Mouse (Mus musculus): Measurements from ENCODE around the gene Arl14. TPM values are rescaled to one million over a fixed set of nuclear protein-coding genes. Genes with fewer than 3 reads are reported as not detected.
"Not testable (repeated sequence)": the region's sequence is repeated elsewhere in the genome, so short reads cannot be mapped to it uniquely, and the experiment has no call there.

The Arl14 gene
- polyA plus RNA-seq, 1 experiment from 2014 or later: not detected

DNA sequence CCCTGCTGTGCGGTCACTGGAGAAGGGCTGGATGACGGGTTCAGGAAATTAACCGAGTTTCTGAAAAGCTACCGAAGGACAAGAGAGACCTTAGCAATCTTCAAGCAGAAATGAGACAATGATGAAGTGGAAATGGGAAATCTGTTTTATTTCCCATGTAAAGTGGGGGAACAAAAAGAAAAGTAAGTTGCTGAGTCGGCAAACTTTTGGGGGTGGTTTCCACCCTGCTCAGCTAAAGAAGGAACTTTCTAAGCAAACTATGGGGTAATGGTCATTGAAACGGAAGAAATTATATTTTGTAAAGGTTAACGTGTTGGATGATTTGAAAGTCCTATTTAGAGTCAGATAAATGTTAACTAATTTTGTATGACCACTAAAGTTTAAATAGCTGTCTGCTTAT, 768 bp downstream of the Arl14 start:
- Histone ChIP-seq H3K4me1 (no peaks in the 10 kb centered on the region), H3K9me3 (replicated peaks) (no peaks in the 10 kb centered on the region), H3K4me3 (no peak overlapping the region), H3K27ac (no peak overlapping the region), H3K4me2 (replicated peaks) (no peak overlapping the region), H3K9ac (no peak overlapping the region), H3K27me3 (no peaks in the 10 kb centered on the region), H3K36me3 (no peaks in the 10 kb centered on the region)
- ATAC-seq (ENCODE audit: low FRiP score): no peak
- WGBS: 76% methylated on average over 7 of the region's 7 CpGs

DNA sequence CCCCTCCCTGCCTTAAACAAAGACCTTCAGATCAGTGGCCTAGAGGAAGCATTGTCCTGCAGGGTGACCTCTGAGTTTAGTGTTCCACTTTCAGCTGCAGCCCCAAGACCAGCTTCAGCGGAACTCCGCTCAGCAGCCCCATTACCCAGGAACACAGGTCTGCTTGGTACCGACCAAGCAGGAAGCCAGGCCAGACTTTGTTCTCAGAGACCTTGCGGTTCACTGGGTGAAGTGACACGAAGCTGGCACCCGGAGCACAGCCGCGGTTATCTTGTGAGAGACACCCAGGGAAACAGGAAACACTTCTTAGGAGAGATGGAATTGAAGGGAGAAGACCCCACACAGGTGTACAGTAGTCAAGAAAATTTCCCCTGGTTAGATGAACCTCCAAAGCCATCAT, 1.4 kb downstream of the Arl14 start:
- Histone ChIP-seq H3K4me1 (no peaks in the 10 kb centered on the region), H3K27me3 (no peaks in the 10 kb centered on the region), H3K9ac (no peak overlapping the region), H3K4me3 (no peak overlapping the region), H3K36me3 (no peaks in the 10 kb centered on the region), H3K4me2 (replicated peaks) (no peak overlapping the region), H3K27ac (no peak overlapping the region), H3K9me3 (replicated peaks) (no peaks in the 10 kb centered on the region)
- 74% methylated on average over 8 of the region's 8 CpGs for WGBS
- no peak for ATAC-seq (ENCODE audit: low FRiP score)

DNA sequence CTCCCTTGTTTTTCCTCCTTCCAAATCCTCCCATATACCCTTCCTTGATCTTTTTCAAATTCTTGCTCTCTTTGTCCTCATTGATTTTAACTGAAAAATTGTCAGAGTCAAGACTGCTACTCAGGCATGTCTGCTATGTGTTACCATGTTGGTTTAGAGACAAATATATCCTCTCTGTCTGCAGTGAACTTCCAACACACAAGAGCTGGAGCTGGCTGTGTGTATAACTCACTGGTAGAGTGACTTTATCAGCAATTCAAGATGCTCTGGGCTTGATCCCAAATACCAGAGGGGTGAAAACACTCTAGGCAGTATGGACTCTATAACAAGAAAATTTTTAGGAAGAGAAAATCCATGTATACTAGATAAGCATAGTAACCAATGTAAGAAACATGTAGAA, 2.8 kb downstream of the Arl14 start:
- H3K4me3 ChIP-seq: no peak overlapping the region
- H3K9me3 ChIP-seq (replicated peaks): no peaks in the 10 kb centered on the region
- no peak overlapping the region for H3K9ac ChIP-seq
- no peaks in the 10 kb centered on the region for H3K27me3 ChIP-seq
- H3K27ac ChIP-seq: no peak overlapping the region
- ATAC-seq (ENCODE audit: low FRiP score): no peak
- no peak overlapping the region for H3K4me2 ChIP-seq (replicated peaks)
- H3K4me1 ChIP-seq: no peaks in the 10 kb centered on the region
- H3K36me3 ChIP-seq: no peaks in the 10 kb centered on the region

DNA sequence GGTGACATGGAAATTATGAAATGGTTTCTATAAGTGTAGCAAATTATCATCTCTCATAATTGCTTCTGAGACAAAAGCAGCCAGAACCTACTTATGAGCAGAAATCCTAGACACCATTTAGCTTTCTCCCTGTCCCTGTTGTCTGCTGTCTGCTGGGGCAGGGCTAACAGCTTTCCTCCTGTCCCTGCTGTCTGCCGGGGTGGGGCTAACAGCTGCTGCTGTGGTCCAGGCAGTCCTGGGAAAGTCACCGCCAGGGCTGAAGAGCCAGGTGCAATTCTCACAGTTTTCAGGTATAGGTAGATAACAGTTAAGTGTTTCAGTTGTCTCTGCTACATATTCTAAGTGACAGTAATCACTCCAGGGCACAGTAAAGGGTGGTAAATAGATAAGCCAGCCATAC, 4.3 kb downstream of the Arl14 start:
- WGBS: 75% methylated on average over 2 of the region's 2 CpGs
- Histone ChIP-seq H3K4me3 (no peak overlapping the region), H3K9me3 (replicated peaks) (no peaks in the 10 kb centered on the region), H3K9ac (no peak overlapping the region), H3K27me3 (no peaks in the 10 kb centered on the region), H3K4me1 (no peaks in the 10 kb centered on the region), H3K36me3 (no peaks in the 10 kb centered on the region), H3K4me2 (replicated peaks) (no peak overlapping the region), H3K27ac (no peak overlapping the region)
- no peak for ATAC-seq (ENCODE audit: low FRiP score)

DNA sequence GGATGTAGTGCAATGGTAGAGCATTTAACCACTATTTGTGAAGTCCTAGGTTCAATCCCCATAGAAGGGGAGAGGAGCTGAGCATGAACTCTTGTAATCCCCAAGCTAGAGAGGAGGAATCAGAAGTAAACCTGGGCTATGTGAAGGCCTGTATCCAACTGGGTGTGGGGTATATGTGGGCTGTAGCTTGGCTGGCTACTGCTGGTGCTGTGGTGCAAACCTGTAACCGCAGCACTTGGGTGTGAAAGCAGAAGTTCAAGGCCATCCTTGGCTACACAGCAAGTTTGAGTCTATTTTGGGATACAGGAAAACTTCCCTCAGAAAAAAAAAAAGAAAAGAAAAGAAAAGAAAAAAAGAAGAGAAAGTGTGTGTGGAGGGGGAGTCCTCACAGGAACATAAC, 5.8 kb downstream of the Arl14 start:
- H3K4me2 ChIP-seq (replicated peaks): no peak overlapping the region
- H3K4me3 ChIP-seq: no peak overlapping the region
- no peaks in the 10 kb centered on the region for H3K36me3 ChIP-seq
- H3K27ac ChIP-seq: no peak overlapping the region
- no peak overlapping the region for H3K9ac ChIP-seq
- H3K9me3 ChIP-seq (replicated peaks): no peaks in the 10 kb centered on the region
- H3K4me1 ChIP-seq: no peaks in the 10 kb centered on the region
- no peaks in the 10 kb centered on the region for H3K27me3 ChIP-seq
- no peak for ATAC-seq (ENCODE audit: low FRiP score)
- WGBS: 96% methylated on average over 1 of the region's 1 CpGs

DNA sequence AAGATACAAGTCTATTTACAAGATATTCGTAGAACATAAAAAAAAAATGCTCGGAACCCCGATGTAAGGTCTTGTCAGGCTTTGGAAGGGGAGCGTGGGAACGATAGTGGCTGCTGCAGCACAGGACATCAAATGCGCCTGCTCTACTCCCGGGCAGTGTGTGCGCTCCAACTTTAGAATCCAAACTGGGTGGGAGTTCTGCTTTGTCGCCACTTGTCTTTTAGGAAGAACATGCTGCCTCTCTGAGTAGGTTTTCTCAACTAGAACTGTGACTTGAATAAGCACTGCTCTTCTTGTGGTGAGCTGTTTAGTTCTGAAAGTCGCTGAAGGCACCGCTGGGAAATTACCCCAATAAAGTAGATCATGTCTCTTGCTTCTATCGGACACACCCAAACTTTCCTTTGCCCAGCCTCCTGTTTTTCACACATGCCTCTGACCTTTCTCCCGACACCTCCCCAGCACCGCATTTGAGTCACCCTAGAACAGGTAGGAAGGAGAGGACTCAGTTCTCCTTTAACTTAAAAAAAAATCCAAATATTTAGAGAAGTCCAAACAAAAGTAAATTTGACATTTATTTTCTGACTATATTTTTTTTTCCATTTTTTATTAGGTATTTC, 9.4 kb downstream of the Arl14 start:
- H3K27ac ChIP-seq: no peak overlapping the region
- H3K27me3 ChIP-seq: no peaks in the 10 kb centered on the region
- H3K4me1 ChIP-seq: no peaks in the 10 kb centered on the region
- no peaks in the 10 kb centered on the region for H3K9me3 ChIP-seq (replicated peaks)
- no peak overlapping the region for H3K9ac ChIP-seq
- H3K4me2 ChIP-seq (replicated peaks): no peak overlapping the region
- ATAC-seq (ENCODE audit: low FRiP score): no peak
- no peak overlapping the region for H3K4me3 ChIP-seq
- H3K36me3 ChIP-seq: no peaks in the 10 kb centered on the region
- 94% methylated on average over 14 of the region's 14 CpGs for WGBS

DNA sequence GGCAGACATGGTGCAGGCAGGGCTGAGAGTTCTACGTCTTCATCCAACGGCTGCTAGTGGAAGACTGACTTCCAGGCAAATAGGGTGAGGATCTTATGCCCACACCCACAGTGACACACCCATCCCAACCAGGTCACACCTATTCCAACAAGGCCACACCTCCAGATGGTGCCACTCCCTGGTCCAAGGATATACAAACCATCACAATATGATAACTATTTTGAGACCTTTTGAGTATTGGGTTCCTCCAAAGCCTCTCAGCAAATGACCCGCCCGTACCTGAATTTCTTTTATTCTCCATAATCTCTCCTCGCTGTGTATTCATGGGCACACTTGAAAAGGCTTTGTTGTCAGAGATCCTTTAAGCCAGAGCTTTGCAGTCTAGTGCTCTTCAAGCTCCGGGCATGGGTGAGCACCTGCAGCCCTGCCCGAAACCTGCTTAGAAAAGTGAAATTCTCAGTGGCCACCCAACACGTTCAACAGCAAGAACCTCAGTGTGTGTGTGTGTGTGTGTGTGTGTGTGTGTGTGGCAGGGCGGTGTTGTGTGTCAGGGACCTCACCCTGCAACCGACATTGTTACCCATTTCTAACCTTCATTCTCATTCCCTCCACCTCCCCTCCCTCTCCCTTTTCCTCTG, 11.5 kb downstream of the Arl14 start:
- H3K9me3 ChIP-seq (replicated peaks); H3K4me2 ChIP-seq (replicated peaks); ATAC-seq (ENCODE audit: low FRiP score); H3K9ac ChIP-seq; H3K27me3 ChIP-seq; H3K4me3 ChIP-seq; H3K4me1 ChIP-seq; H3K36me3 ChIP-seq; H3K27ac ChIP-seq: not testable (repeated sequence)
- 92% methylated on average over 10 of the region's 10 CpGs for WGBS

DNA sequence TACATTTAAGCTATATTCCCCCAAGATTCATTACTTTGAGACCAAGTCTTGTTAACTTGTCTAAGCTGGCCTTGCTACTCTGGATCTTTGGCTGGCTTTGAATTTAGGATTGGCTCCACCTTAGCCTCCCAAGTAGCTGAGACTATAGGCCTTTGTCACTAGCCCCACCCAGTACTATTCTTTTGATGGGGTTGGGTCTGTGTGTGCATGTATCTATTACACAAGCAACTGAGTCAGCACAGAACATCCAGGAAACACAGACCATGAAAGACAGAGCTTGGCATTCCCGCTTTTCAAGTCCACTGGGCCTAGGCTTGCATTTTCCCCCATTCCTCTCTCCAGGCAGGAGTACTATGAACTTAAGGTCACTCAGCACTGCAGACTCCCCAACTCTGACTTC, 12.3 kb downstream of the Arl14 start:
- H3K9ac ChIP-seq: no peak overlapping the region
- no peaks in the 10 kb centered on the region for H3K9me3 ChIP-seq (replicated peaks)
- no peak overlapping the region for H3K27ac ChIP-seq
- WGBS: 87% methylated on average over 1 of the region's 1 CpGs
- no peak for ATAC-seq (ENCODE audit: low FRiP score)
- H3K4me2 ChIP-seq (replicated peaks): no peak overlapping the region
- H3K27me3 ChIP-seq: no peaks in the 10 kb centered on the region
- H3K4me1 ChIP-seq: no peaks in the 10 kb centered on the region
- no peak overlapping the region for H3K4me3 ChIP-seq
- H3K36me3 ChIP-seq: no peaks in the 10 kb centered on the region

DNA sequence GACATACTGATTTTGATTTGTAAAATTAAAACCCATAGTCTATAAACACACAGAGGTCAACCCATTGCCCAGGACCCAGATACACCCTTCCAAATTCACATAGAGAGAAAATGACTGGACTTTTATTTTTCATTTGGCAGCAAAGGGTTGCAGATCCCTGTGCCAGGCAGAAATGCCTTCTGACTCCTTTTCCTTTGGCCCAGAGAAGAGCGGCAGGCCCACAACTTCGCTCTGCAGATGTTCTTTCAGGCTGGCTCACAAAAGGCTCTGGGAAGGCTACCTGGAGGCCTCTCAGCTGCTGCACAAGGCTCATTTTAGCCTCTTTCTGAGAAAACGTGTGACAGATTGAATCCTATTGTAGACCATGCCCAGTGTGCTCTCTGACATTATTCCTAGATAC, 13.6 kb downstream of the Arl14 start:
- Histone ChIP-seq H3K4me3 (no peak overlapping the region), H3K27ac (no peak overlapping the region), H3K9me3 (replicated peaks) (no peaks in the 10 kb centered on the region), H3K4me2 (replicated peaks) (no peak overlapping the region), H3K36me3 (no peaks in the 10 kb centered on the region), H3K27me3 (no peaks in the 10 kb centered on the region), H3K9ac (no peak overlapping the region), H3K4me1 (no peaks in the 10 kb centered on the region)
- 86% methylated on average over 3 of the region's 3 CpGs for WGBS
- no peak for ATAC-seq (ENCODE audit: low FRiP score)

DNA sequence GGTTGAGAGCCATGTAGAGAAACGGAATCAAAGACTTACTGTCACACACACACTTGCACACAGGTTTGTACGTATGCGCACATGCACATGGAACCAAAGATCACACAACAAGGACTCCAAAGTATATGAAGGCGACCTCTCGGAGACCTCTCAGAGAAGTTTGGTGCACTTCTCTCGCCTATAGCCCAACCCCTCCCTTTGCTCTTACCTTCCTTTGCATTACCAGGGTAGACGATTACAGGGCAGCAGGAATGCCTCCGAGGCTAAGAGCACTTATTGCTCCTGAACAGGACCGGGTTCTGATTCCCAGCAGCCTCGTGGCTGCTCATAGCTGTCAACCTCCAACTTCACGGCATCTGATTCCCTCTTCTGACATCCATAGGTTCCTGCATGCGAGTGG, 14.3 kb downstream of the Arl14 start:
- no peak overlapping the region for H3K4me3 ChIP-seq
- H3K4me2 ChIP-seq (replicated peaks): no peak overlapping the region
- H3K9me3 ChIP-seq (replicated peaks): no peaks in the 10 kb centered on the region
- no peaks in the 10 kb centered on the region for H3K4me1 ChIP-seq
- WGBS: 89% methylated on average over 12 of the region's 12 CpGs
- no peak overlapping the region for H3K9ac ChIP-seq
- no peak overlapping the region for H3K27ac ChIP-seq
- no peak for ATAC-seq (ENCODE audit: low FRiP score)
- no peaks in the 10 kb centered on the region for H3K27me3 ChIP-seq
- no peaks in the 10 kb centered on the region for H3K36me3 ChIP-seq

DNA sequence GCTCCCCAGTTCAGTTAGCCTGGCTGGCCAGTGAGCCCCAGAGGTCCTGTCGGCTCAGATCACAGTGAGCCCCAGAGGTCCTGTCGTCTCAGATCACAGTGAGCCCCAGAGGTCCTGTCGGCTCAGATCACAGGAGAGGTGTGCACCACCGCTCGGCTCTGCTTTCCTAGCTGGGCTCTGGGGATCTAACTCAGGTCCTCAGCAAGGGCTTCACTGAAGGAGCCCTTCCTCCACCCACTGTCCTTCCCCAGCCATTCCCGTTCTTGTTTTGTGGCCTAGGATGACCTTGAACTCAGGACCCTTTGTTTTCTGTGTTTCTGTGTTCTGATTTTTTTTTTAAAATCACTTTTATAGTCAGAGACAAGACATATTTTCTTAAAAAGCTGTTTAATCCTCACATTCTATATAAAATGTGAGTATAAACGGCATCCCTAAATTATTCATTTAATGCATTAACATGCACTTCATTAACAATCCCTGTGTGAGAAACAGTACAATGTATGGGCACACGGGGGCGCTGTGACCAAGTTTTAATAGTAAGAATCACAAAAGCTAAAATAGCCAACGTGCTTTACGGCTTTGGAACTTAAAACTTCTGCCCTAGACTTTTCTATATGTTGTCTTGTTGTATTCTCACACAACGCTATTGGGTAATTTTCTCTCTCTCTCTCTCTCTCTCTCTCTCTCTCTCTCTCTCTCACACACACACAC, 16.1 kb downstream of the Arl14 start:
- no peak for ATAC-seq (ENCODE audit: low FRiP score)
- Histone ChIP-seq H3K4me2 (replicated peaks) (no peak overlapping the region), H3K4me1 (no peaks in the 10 kb centered on the region), H3K4me3 (no peak overlapping the region), H3K27ac (no peak overlapping the region), H3K9me3 (replicated peaks) (no peaks in the 10 kb centered on the region), H3K27me3 (no peaks in the 10 kb centered on the region), H3K9ac (no peak overlapping the region), H3K36me3 (no peaks in the 10 kb centered on the region)
- 49% methylated on average over 12 of the region's 12 CpGs for WGBS

DNA sequence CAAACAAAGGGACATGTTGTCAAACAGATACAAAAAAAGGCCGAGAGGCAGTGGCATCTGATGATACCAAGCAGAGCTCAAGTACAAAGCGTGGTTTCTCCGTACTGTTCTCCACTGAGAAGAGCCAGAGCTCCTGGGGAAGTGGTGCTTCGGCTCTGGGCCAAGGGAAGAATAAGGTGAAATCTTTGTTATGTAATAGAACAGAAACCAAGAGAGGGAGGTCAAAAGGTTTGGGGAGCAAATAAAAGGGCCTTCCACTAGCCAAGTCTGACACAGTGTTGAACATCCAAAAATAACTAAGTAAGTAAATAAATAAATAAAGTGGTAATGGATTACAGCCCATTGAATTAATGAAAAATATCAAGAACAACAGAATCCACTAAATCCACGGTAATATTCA, 17.0 kb downstream of the Arl14 start:
- H3K9me3 ChIP-seq (replicated peaks): no peaks in the 10 kb centered on the region
- H3K4me2 ChIP-seq (replicated peaks): no peak overlapping the region
- no peaks in the 10 kb centered on the region for H3K27me3 ChIP-seq
- no peak overlapping the region for H3K9ac ChIP-seq
- H3K36me3 ChIP-seq: no peaks in the 10 kb centered on the region
- ATAC-seq (ENCODE audit: low FRiP score): no peak
- no peak overlapping the region for H3K4me3 ChIP-seq
- H3K27ac ChIP-seq: no peak overlapping the region
- WGBS: 76% methylated on average over 5 of the region's 5 CpGs
- H3K4me1 ChIP-seq: no peaks in the 10 kb centered on the region

DNA sequence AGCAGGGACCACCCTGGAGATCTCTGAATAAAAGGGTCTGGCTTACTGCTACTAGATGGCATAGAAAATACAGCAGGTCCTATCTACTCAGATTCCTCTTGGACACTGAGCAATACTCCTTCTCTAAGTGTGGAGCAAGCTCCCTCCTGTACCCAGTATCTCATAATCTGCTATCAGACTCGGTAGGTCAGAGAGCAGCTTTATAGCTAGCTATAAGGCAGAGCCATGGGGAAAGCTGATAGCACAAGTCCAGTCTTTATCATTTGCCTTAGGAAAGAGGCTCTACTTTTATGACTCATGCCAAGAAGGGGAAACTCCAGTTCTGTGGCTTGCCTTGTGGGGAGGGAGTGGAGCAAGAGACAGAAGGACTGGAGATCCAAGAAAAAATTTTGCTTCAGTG, 18.8 kb downstream of the Arl14 start:
- Histone ChIP-seq H3K4me1 (no peaks in the 10 kb centered on the region), H3K9me3 (replicated peaks) (no peaks in the 10 kb centered on the region), H3K9ac (no peak overlapping the region), H3K27ac (no peak overlapping the region), H3K36me3 (no peaks in the 10 kb centered on the region), H3K4me3 (no peak overlapping the region), H3K4me2 (replicated peaks) (no peak overlapping the region), H3K27me3 (no peaks in the 10 kb centered on the region)
- ATAC-seq (ENCODE audit: low FRiP score): no peak
- WGBS: 86% methylated on average over 1 of the region's 1 CpGs
